Mouse (Mus musculus) T-helper 1 cell (primary cell): ENCODE results near the gene Pcca.

Experiments
- in situ Hi-C: fragments of 300-600 bp; cut with MboI, MseI; formaldehyde crosslinking; loops from one replicate; pipeline ENCODE4 v1.15.1; 2025; ENCODE audit warnings: high pct_unique_total_duplicates

Gene Pcca

DNA sequence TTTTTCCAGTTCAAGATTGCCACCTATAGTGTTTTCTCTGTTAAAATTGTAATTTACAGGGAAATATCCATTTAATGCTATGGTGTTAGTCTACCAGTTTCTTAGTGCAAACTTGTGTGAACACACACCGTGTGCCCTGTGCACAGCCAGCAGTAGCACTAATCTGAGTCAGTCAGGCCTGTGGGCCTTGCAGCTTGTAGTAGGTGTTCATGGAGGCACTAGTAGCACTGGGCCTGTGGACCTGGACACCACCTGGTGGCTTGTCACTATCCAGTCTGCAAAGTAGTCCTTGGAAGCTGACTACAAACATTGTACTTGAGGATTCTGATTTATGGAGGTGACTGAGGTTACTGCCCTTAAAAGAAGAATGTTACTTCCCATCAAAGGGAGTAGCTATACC lies 300.6 kb downstream of the Pcca start:
- in situ Hi-C loops: no loop called here

DNA sequence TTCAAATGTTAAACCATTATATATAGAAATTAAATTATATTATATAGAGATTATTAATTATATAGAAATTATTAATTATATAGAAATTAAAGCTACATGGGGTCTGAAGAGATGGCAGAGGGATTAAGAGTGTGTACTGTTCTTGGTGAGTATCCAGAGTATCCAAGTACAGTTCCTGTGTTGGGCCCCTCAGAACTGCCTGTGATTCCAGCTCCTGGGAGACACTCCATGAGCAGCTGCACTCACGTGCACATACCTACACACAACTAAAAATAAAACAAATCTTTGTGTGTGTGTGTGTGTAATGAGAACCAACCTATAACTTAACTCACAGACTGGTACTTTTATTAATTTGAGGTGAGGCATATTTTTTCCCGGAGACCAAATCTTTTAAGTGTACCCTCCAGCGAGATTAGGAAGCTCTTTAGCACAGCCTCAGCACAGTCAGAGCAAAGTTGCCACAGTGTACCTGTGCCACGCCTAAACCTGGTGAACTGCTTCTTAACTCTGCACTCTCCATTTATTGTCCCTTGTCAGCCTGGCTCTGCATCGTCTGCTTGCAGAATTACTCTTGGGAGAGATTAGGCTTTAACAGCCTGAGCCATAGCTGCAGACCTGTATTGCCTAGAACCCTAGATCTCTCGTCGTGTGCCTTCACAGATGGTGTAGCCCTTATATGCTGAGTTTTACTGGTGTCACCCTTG lies 301.5 kb downstream of the Pcca start:
- in situ Hi-C loops: no loop called here

DNA sequence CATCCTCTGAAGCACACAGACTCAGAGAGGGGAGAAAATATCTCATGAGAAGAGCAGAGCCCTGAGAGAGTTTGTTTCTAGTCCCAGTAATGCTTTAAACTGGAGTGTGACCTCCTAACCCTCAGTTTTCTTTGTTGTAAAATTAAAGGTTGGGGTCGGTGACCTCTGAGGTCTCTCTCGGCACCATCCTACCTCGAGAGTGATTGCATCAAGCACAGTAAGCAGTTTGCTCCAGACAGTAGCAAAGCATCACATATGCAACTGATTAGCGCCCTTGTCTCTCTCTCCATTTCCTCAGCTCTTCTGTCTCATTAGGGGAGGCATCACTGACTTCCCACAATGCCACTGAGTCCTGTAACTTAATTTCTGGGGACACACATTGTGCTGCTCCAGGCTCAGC lies 302.1 kb downstream of the Pcca start:
- in situ Hi-C loops: no loop called here

DNA sequence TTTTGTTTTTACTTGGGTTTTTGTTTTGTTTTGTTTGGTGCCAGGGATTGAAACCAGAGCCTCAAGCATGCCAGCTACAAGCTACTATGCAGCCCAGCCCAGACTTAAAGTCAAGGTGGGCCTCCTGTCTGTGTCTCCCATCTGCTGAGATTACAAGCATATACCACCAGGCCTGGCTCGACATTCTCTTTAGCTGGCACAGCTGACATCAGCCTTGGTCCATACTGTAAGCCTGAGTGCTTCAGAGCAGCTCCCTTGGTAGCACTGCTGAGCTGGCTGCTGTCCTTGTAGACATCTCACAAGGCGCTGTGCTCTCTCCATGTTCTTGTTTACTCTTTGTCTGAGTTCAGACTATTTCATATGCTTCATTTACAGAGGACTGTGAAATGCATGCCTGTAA lies 302.9 kb downstream of the Pcca start:
- in situ Hi-C loops: no loop called here

DNA sequence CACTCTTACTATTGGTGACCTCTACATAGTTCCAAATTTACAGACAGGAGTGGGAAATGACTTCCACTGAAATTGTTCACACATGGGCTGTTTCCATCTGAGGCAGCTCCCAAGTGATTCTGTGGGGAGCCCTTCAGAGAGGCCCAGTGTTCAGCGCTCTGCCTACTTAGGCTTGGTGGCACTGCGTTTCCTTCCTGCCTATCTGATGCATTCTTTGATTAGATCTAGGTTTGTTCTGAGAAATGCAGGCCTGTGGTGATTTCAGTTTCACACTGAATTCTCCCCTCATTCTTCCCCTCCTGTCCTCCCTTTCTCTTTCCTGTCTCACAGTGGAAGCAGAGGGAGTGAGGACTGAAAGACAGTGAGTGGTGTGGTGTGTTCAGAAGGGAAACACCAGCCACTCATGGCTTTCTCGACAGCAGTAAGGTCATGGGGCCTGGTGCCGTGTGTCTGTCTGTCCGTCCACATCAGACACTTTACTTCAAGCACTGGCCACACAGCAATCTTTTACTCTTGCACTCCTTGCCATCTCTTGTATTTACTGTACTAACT lies 318.5 kb downstream of the Pcca start:
- in situ Hi-C loops: no loop called here

DNA sequence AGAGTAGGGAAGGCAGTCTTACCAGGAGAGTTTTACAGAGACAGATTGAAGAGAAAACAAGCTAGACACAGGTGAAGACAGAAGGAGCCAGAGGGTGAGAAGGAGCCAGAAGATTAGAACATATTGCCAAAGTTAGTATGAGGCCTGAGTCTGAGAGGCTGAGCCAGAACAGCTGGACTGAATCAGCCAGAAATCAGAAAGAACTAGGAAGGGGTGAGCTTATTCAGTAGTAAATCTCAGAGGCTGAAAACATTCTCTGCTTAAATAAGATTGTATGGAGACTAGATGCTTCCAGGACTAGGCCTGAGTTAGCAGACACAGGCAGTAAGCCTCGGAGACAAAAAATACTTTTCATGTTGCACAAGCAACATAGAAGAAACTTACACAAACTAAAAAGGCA lies 325.7 kb downstream of the Pcca start:
- in situ Hi-C loops: no loop called here

DNA sequence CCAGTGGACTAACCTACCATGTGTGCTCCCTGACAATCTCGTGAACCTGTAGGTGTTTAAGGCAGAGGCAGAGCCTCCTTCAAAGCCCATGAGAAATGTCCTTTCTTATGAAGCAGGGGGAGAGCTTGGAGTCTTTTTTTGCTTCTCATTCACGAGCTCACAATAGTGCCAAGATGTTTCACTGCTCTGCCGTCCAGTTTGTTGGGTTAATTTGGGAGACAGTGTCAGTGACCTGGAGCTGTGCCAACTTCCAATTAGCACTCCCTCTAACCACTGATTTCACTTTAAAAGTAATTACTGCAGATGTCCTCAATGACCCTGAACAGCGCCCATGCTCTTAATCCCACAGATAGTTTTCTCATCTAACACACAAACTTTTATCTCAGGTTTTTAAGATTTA lies 328.5 kb downstream of the Pcca start:
- in situ Hi-C loops: no loop called here

DNA sequence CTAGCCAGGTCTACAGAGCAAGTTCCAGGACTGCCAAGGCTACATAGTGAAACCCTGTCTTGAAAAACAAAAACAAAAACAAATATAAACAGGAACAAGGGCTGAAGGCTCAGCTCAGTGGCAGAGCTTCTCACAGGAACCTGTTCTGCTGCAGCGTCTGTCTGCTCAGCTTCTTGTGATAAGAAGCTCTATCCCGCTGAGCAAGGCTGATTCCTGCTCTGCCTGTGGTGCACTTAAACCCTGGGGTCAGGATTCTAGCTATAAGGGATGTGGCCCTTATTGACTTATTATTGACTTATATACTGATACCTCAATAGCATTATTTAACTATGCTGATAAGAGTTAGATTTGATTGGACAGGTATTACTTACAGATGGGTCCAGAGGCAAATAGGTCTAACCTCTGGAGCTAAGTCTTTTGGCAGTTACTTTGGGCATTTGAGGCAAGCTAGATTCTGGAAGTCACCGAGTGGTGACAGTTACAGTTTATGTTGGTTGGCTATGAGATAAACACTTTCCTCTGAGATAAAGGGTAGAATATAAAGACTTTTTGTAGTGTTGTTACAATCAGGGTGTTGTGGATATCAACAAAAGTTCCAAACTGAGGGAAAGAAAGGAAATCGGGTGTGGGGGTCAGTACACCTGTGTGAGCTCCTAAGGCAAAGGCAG lies 331.5 kb downstream of the Pcca start:
- in situ Hi-C loops: no loop called here

DNA sequence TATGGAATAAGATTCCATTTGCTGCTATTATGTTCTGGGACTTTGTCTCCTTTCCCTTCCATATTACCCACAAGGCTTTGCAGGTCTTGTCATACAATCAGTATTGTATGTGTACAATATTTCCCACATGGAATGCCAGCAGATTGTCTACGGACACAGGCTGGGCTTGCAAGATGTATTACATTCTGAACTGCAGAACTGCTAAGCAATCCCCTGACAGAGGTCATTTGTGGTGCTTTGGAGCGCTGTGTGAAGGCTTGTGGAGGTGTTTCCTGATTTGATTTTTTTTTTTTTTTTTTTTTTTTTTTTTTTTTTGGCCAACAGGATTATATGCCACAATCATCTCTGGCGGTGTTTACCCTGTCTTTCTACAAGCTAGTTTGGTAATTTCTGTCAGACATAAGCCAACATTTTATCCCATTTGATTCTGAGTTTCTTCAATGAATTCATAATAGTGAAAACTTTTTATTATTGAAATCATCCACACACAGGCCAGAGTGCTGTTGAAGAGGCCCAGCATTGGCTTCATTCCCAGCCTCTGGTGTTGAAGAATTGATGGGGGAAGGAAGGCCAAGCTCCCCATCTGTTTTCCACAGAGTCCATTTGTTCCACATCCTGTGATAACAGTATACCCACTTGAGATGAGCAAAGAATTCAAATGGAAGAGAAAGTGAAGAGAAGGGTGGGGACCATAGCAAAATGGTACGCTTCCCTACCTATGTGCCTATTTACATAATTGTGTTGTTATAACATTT lies 333.6 kb downstream of the Pcca start:
- in situ Hi-C loops: no loop called here

DNA sequence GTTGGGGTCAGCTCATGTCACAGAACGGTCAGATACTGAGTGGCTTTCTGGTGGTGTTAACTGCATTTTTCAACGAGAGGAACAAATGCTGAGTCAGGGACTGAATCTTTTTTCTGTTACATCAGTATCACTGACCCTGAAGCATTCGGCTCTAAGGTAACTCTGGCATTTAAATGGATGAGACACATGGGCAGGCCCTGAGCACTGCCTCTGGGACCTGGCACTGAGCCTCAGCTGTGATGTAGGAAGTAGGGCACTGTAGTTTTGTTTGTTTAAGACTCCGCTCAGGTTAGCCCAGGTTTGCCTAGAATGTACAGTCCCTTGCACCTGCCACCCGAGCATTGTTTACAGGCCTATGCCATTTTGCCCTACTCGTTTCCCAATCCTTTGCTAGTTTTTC lies 335.7 kb downstream of the Pcca start:
- in situ Hi-C loops: loop anchor here (10.0 kb wide), 1 partner anchor 355 kb away; no protein-coding TSS in a partner anchor

DNA sequence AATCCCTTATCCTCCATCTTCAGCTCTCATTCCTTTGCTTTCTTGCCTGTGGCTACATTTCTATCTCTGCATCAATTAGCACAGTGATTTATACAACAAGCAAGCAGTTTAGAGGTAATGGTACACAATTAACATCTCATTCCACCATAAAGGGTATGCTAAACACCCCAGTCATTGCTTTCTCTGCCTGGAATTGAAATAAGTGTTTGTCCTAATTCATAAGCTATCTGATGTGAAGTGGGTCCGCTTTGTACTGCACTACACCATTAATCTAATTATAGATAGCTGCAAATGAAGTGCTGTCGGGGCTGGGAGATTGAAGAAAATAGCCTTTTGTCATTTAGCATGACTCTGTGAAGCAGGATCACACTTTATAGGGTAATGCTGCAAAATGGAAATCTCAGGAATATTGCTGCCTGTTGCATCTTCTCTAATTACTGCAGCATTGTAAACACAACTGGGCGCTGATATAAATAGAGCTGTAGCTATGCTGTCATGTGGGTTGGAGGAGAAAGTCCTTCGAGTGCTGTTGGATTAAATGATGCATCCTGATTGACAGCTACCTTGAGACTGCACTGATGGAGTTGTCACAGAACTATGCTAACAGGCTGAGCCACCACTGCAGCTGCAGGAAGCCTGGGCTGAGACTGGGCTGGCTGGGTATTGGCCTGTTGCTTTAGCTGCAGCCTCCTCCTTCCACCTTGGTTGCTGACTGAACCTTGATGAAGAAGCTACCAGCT lies 337.9 kb downstream of the Pcca start:
- in situ Hi-C loops: loop anchor here (10.0 kb wide), 1 partner anchor 357 kb away; no protein-coding TSS in a partner anchor

DNA sequence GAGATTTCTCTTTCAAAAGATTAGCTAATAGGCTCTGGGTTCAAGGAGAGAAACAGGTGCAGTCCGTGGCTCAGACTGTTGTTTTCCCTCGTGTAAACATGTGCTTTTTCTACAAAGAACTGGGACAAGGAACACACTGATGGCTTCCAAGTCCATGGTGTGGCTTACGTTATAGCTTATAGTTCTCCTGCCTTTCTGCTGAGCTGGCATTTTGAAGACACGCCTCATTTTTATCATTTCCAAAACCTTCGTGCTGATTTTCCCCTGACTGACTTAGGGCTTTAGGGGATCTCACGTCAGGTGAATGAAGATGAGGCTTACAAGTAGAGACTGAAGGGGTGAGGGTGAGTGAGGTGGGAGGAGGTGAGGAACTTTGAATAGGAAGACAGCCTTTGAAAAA lies 338.5 kb downstream of the Pcca start:
- in situ Hi-C loops: loop anchor here (10.0 kb wide), 1 partner anchor 358 kb away; no protein-coding TSS in a partner anchor

DNA sequence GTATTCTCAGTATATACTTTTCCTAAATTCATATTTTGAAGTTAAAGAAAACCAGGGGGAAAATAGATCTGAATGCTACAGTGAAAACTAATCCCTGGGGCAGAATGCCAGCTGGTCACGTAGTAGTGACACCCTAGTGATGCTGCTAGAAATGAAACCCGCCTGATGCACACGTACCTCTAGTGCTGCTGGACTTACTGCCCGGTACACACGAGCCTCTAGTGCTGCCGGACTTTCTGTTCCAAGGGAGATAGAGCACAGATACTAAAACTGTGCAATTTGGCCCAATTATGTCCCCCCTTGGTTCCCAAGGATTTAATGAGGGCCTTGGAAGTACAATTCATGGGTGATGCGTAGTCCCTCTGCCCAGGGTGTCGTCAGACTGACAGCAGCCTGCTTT lies 340.9 kb downstream of the Pcca start:
- in situ Hi-C loops: loop anchor here (10.0 kb wide), 1 partner anchor 360 kb away; no protein-coding TSS in a partner anchor

DNA sequence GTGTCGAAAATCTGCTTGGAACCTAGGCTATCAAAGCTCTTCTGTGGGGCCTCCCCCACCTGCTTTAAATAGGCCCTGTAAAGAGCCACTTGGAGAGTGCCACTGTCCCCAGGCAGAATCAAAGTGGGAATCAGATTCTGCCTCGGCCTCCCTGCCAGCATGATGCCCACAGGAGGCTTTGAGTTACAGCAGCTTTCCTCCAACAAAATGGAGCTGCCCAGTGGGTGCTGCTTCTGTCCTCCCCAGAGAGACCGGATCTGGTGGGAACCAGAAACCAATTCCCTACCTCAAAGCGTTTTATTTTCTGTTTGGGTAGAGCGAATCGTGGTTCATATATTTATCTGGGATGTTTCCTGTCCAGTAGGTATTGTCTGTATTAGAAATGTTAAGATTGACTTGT lies 341.5 kb downstream of the Pcca start:
- in situ Hi-C loops: loop anchor here (10.0 kb wide), 1 partner anchor 361 kb away; no protein-coding TSS in a partner anchor

DNA sequence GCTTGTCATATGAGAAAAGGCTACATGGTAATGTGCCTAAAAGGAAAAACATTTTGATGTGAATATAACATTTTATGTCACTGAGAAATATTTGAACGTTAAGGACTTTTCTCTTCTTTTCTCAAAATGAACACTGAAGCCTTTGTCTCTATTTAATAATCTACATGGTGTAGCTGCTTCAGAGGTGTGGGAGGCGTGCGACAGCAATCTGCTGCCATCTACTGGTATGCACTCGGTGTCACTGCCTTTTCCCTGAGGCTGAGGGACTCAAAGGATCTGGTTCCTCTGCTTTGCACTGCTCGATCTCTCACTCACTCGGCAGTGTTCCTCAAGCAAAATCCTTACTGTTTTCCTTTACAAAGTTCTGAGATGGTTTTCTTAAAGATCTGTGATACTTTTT lies 342.0 kb downstream of the Pcca start:
- in situ Hi-C loops: loop anchor here (10.0 kb wide), 1 partner anchor 361 kb away; no protein-coding TSS in a partner anchor

DNA sequence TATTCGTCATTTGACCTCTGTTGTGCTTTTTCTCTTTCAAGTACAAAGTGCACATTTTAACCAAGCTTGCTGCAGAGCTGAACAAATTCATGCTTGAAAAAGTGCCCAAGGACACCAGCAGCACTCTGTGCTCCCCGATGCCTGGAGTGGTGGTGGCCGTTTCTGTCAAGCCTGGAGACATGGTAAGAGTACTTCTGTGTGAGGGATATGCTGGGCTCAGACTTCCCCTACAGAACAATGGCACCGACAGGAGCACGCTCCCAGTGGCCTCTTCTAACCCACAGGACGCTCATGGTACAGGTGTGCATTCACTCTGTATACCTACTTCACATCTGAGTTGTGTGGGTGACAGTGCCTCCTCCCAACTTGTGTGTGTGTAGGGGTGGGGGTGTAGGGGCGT lies 342.6 kb downstream of the Pcca start:
- in situ Hi-C loops: loop anchor here (10.0 kb wide), 1 partner anchor 362 kb away; no protein-coding TSS in a partner anchor

DNA sequence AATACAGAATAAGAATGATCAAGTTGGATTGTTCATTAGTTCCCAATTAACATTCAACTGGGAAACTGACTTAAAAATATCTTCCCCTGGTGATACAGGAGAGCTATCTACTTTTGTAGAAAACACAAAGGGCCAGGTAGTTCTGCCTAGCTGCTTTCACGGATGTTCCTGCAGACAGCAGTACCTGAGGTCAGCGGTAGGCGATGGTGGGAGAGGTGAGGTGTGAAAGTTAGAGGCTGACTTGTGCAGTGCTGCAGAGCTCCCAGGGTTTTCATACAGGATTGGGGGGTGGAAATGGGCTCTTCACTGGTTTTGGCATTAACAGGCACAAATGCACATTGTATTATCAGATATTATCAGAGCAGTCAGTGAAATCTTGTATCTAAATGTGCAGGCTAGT lies 343.7 kb downstream of the Pcca start:
- in situ Hi-C loops: loop anchor here (10.0 kb wide), 1 partner anchor 363 kb away; no protein-coding TSS in a partner anchor

DNA sequence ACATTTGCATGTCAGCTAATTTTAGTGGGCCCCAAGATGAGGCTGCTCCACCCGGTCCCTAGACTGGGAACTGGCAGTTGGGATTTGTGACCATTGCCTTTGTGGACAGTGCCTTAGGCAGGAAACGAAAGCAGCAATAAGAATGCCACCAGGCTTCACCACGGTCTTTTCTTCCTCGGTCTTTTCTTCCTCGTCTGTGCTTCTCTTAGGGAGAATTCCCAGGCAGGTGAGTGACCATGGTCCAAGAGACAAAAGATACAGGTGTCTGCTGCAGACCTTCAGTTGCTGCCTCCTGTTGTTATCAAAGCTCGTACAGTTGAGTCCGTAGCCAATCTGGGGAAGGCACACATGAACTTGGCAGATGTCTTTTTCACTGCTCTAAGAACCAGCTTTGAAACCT lies 346.2 kb downstream of the Pcca start:
- in situ Hi-C loops: no loop called here

DNA sequence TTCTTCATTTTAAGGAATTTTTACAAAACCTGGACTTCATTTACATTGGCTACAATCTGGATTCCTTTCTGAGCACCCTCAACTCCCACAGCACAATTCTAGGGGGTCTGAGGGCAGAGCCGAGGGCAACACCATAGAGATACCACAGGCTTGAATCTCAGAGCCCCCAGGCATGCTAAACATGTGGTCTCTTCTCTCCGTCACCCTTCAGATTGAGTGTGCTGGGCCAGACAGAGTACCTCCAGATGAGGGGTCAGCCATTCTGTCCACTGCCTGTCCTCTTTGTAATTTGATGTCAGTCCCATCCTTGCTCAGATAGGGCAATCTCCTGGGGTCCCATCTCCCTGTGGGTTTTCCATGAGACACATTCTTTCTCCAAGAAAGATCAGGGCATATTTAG lies 347.6 kb downstream of the Pcca start:
- in situ Hi-C loops: no loop called here

DNA sequence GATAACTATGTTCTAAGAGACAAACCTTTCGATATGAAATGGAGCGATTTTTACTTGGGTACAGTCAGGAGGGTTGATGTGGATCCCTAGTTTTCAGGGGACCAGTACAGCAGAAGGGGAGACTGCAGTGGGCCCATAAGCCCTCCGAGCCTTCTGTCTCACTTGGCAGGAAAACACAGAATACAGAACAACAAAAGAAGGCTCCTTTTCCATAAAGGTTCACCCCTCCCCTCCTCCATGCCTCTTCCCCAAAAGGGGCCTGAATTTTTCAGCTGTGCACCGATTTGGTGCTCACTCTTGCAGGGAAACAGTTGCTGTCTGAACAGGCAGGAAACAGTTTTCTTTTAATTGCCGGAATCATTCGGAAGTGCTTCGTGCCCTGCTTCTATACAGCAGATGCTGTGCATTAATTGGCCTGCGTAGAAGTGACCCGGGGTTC lies 348.1 kb downstream of the Pcca start:
- in situ Hi-C loops: no loop called here

DNA sequence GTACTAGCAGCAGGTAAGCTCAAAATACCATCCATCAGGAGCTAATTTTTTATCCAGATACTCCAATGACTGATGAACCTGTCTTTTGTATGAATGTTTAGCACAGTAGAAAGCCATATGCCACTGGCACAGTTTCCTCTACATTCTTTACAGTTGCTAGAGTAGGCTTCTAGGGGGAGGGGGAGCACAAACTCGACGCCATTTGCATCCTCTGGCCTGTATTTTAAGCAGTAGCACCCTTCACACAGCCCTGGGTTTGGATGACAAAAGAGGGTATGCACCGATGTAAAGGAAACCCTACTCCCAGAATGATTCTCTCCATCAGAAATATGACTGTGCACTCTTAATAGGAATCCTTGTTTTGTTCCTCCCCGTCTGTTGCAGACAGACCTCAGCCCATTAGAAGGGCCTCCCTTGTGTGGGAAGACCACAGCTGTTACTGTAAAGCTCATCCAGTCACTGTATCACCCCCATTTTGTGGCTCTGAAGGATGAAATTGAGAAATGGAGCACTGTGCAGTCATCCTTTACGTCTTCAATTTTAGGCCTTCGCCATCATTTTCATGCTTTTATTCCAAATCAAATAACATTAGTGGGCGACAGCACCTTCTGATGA lies 348.8 kb downstream of the Pcca start:
- in situ Hi-C loops: no loop called here
